Comparison of ENCODE assay signal across 8 mouse cellular contexts in genomic region chr13:55727120-55727838, GRCm38 (mm10). TPM values are rescaled to one million over a fixed set of nuclear protein-coding genes. Genes with fewer than 3 reads are reported as not detected.
DNase-seq lines count a peak whose midpoint lies in the region; ATAC-seq and TF ChIP-seq lines count a peak whose summit lies in the region.

TSS of gene Pcbd2 (plus strand) at chr13:55727368.

- peak; percentile 91 for ATAC-seq in forebrain, postnatal 0 days
- ATAC-seq in neural tube, embryonic 14.5 days (ENCODE audit: low read depth): peak; percentile 89

- H3K79me2 ChIP-seq in MEL (ENCODE audit: control insufficient read depth, insufficient read depth, low read length, poor library complexity): peaks cover 9% of the 10 kb centered on the region; the same call in 1 of the 2 replicates

- peak within 1 kb of the TSS; percentile 93 for H3K9ac ChIP-seq in MEL (ENCODE audit: control insufficient read depth, low read depth, low read length, poor library complexity, severe bottlenecking)
- peak within 1 kb of the TSS; percentile 75 for H3K9ac ChIP-seq in forebrain, postnatal 0 days
- H3K9ac ChIP-seq in neural tube, embryonic 14.5 days (replicated peaks; ENCODE audit: low read depth, low read length): peak within 1 kb of the TSS; percentile 68

- H3K9me3 ChIP-seq in MEL (replicated peaks; ENCODE audit: insufficient read depth, low read length): no peaks in the 10 kb centered on the region
- H3K9me3 ChIP-seq in forebrain, postnatal 0 days (ENCODE audit: low read length): no peaks in the 10 kb centered on the region
- no peaks in the 10 kb centered on the region for H3K9me3 ChIP-seq in neural tube, embryonic 14.5 days (ENCODE audit: control insufficient read depth, low read length)

- H3K4me3 ChIP-seq in MEL (ENCODE audit: control insufficient read depth in 1 of 2, insufficient read depth in 1 of 2, low read depth in 2 of 2, low read length in 2 of 2): peak within 1 kb of the TSS; percentile 74 to 88
- peak within 1 kb of the TSS; percentile 81 for H3K4me3 ChIP-seq in cerebellum, adult 2 months (replicated peaks; ENCODE audit: insufficient read depth, low read depth, low read length)
- peak within 1 kb of the TSS; percentile 58 for H3K4me3 ChIP-seq in forebrain, postnatal 0 days (ENCODE audit: low read depth, low read length)
- H3K4me3 ChIP-seq in neural tube, embryonic 14.5 days (ENCODE audit: low read depth, low read length): peak within 1 kb of the TSS; percentile 50

- TF ChIP-seq EP300 in MEL (IDR thresholded peaks at IDR 0.05; ENCODE audit: low read depth in 1 of 2, low read length in 2 of 2): no peak; a peak in 1 of 4 replicates

- intact Hi-C loops in heart, postnatal 36 days (cut with DNase I): loop anchor here (1.0 to 10.0 kb wide), 4 partner anchors 12 to 428 kb away; partner anchors contain the start of gene B230219D22Rik

- DNase-seq in MEL (ENCODE audit: low read depth, low spot score): peak; percentile 85
- peak; percentile 85 to 86 for DNase-seq in cerebellum, adult 2 months
- DNase-seq in forebrain, postnatal 0 days: peak; percentile 86
- DNase-seq in heart, postnatal 36 days: peak; percentile 87 to 90
- peak; percentile 78 to 82 for DNase-seq in layer of hippocampus, adult 18-20 months (ENCODE audit: low spot score in 2 of 2)
- DNase-seq in lung, adult 18-20 months: peak; percentile 85 to 89
- peak; percentile 90 for DNase-seq in testis, postnatal 10 days (ENCODE audit: low spot score)

- no peak for TF ChIP-seq RAD21 in MEL (IDR thresholded peaks at IDR 0.05; ENCODE audit: low read depth, low read length)

- H3K27ac ChIP-seq in MEL (ENCODE audit: control insufficient read depth, low read depth, low read length): peak within 1 kb of the TSS; percentile 91
- H3K27ac ChIP-seq in cerebellum, adult 2 months (ENCODE audit: insufficient read depth, low read length): peak within 1 kb of the TSS; percentile 79
- peak within 1 kb of the TSS; percentile 94 for H3K27ac ChIP-seq in forebrain, postnatal 0 days (ENCODE audit: low read depth, low read length)
- peak within 1 kb of the TSS; percentile 90 for H3K27ac ChIP-seq in neural tube, embryonic 14.5 days (ENCODE audit: low read depth, low read length)

- H3K27me3 ChIP-seq in MEL (ENCODE audit: control insufficient read depth in 1 of 2, insufficient read depth in 2 of 2, low read length in 2 of 2): no peaks in the 10 kb centered on the region
- H3K27me3 ChIP-seq in cerebellum, adult 2 months (ENCODE audit: control insufficient read depth, insufficient read depth, low read length): no peaks in the 10 kb centered on the region
- H3K27me3 ChIP-seq in forebrain, postnatal 0 days (ENCODE audit: insufficient read depth, low read length): no peaks in the 10 kb centered on the region
- H3K27me3 ChIP-seq in neural tube, embryonic 14.5 days (ENCODE audit: control insufficient read depth, insufficient read depth, low read length): no peaks in the 10 kb centered on the region

- no peaks in the 10 kb centered on the region; a peak in 2 of 4 replicates for H3K4me1 ChIP-seq in MEL (ENCODE audit: control insufficient read depth in 1 of 2, insufficient read depth in 2 of 2, low read length in 2 of 2)
- H3K4me1 ChIP-seq in cerebellum, adult 2 months (ENCODE audit: control insufficient read depth, insufficient read depth, low read length): no peaks in the 10 kb centered on the region
- H3K4me1 ChIP-seq in forebrain, postnatal 0 days (ENCODE audit: insufficient read depth): no peaks in the 10 kb centered on the region
- H3K4me1 ChIP-seq in neural tube, embryonic 14.5 days (ENCODE audit: control insufficient read depth, insufficient read depth, low read length): peaks cover 4% of the 10 kb centered on the region; the same call in 1 of the 2 replicates

- peak; percentile 60 to 98 for TF ChIP-seq POLR2A in MEL (IDR thresholded peaks at IDR 0.05; ENCODE audit: control insufficient read depth in 1 of 2, insufficient read depth in 1 of 2, low read depth in 1 of 2, low read length in 2 of 2, poor library complexity in 1 of 2)
- peak; percentile 43 for TF ChIP-seq POLR2A in cerebellum, adult 2 months (IDR thresholded peaks at IDR 0.05; ENCODE audit: borderline replicate concordance, insufficient read depth, low read length)

- under 1% methylated on average over 61 of the region's 73 CpGs for WGBS in cerebellum, adult 2 months
- WGBS in forebrain, postnatal 0 days: 1% methylated on average over 65 of the region's 73 CpGs
- WGBS in neural tube, embryonic 14.5 days: under 1% methylated on average over 67 of the region's 73 CpGs

- H3K36me3 ChIP-seq in MEL (ENCODE audit: control insufficient read depth in 1 of 2, insufficient read depth in 2 of 2, low read length in 2 of 2): peaks cover 0 to 2% of the 10 kb centered on the region in 2 experiments; a peak in 2 of 4 replicates
- H3K36me3 ChIP-seq in forebrain, postnatal 0 days (ENCODE audit: insufficient read depth): peaks cover 24% of the 10 kb centered on the region; the same call in 1 of the 2 replicates
- peaks cover 19% of the 10 kb centered on the region; the same call in 1 of the 2 replicates for H3K36me3 ChIP-seq in neural tube, embryonic 14.5 days (ENCODE audit: control insufficient read depth, insufficient read depth, low read length)

- peak in 1 of 3 experiments; percentile 12; a peak in 1 of 6 replicates for TF ChIP-seq CTCF in MEL (IDR thresholded peaks at IDR 0.05 in 2 of 3, conservative IDR thresholded peaks at IDR 0.05 in 1 of 3; ENCODE audit: control insufficient read depth in 1 of 3, insufficient read depth in 1 of 3, low read depth in 2 of 3, low read length in 3 of 3, poor library complexity in 1 of 3, severe bottlenecking in 1 of 3)
- TF ChIP-seq CTCF in cerebellum, adult 2 months (IDR thresholded peaks at IDR 0.05; ENCODE audit: borderline replicate concordance, insufficient read depth, low read depth, low read length): no peak
- peak; percentile 28; the same call in 1 of the 2 replicates for TF ChIP-seq CTCF in forebrain, postnatal 0 days (IDR thresholded peaks at IDR 0.05; ENCODE audit: low read depth)

- H3K4me2 ChIP-seq in forebrain, postnatal 0 days (ENCODE audit: low read depth): peak within 1 kb of the TSS; percentile 81
- H3K4me2 ChIP-seq in neural tube, embryonic 14.5 days (ENCODE audit: low read depth, low read length): peak within 1 kb of the TSS; percentile 63

TF ChIP-seq in MEL, 35 proteins besides CTCF, POLR2A, EP300 and RAD21 (continues in another document):
- TF ChIP-seq POLR2AphosphoS2 (IDR thresholded peaks at IDR 0.05; ENCODE audit: low read length): 0 out of 2 replicates have a peak, but pooled peaks have one; percentile 46
- no peak for TF ChIP-seq JUND (IDR thresholded peaks at IDR 0.05; ENCODE audit: low read depth, low read length)
- TF ChIP-seq MXI1 (IDR thresholded peaks at IDR 0.05; ENCODE audit: low read depth, low read length): peak; percentile 54
- peak; percentile 73 for TF ChIP-seq NELFE (IDR thresholded peaks at IDR 0.05; ENCODE audit: low read depth, low read length)
- TF ChIP-seq RCOR1 (IDR thresholded peaks at IDR 0.05; ENCODE audit: low read depth, low read length): no peak
- no peak; the same call in 1 of the 2 replicates for TF ChIP-seq SIN3A (IDR thresholded peaks at IDR 0.05; ENCODE audit: low read length)
- no peak for TF ChIP-seq ZKSCAN1 (IDR thresholded peaks at IDR 0.05; ENCODE audit: low read depth, low read length)
- TF ChIP-seq MAX (IDR thresholded peaks at IDR 0.05; ENCODE audit: low read length): peak; percentile 20
- TF ChIP-seq TBP (IDR thresholded peaks at IDR 0.05; ENCODE audit: low read depth, low read length): peak; percentile 41; the same call in 1 of the 2 replicates
- TF ChIP-seq BHLHE40 (IDR thresholded peaks at IDR 0.05; ENCODE audit: borderline replicate concordance, low read depth, low read length): no peak
- no peak for TF ChIP-seq ZC3H11A (IDR thresholded peaks at IDR 0.05; ENCODE audit: low read depth, low read length)
- 0 out of 2 replicates have a peak, but pooled peaks have one; percentile 28 for TF ChIP-seq CHD1 (IDR thresholded peaks at IDR 0.05; ENCODE audit: low read depth, low read length)
- no peak; the same call in 1 of the 2 replicates for TF ChIP-seq MYC (IDR thresholded peaks at IDR 0.05; ENCODE audit: low read depth, low read length)
- TF ChIP-seq TAL1 (IDR thresholded peaks at IDR 0.05; ENCODE audit: low read length): no peak
- TF ChIP-seq ELF1 (IDR thresholded peaks at IDR 0.05; ENCODE audit: low read depth, low read length): no peak
- TF ChIP-seq MAZ (IDR thresholded peaks at IDR 0.05; ENCODE audit: low read depth, low read length): no peak; the same call in 1 of the 2 replicates
- TF ChIP-seq NRF1 (IDR thresholded peaks at IDR 0.05; ENCODE audit: insufficient read depth, low read depth, low read length, poor library complexity, severe bottlenecking): peak; percentile 73
- no peak for TF ChIP-seq USF1 (IDR thresholded peaks at IDR 0.05; ENCODE audit: low read depth, low read length)
- peak; percentile 75 for TF ChIP-seq HCFC1 (IDR thresholded peaks at IDR 0.05; ENCODE audit: low read depth, low read length)
- TF ChIP-seq MYB (IDR thresholded peaks at IDR 0.05; ENCODE audit: low read depth, low read length): no peak
- TF ChIP-seq USF2 (IDR thresholded peaks at IDR 0.05; ENCODE audit: borderline replicate concordance in 1 of 2, insufficient read depth in 1 of 2, low read depth in 1 of 2, low read length in 2 of 2): no peak
- peak; percentile 79 for TF ChIP-seq ZMIZ1 (IDR thresholded peaks at IDR 0.05; ENCODE audit: low read depth, low read length)
- TF ChIP-seq GATA1 (IDR thresholded peaks at IDR 0.05; ENCODE audit: low read depth, low read length): no peak
- peak; percentile 33; the same call in 1 of the 2 replicates for TF ChIP-seq MEF2A (IDR thresholded peaks at IDR 0.05; ENCODE audit: extremely low read depth, insufficient replicate concordance, low read depth, low read length, poor library complexity, severe bottlenecking)
- TF ChIP-seq POLR2AphosphoS5 (IDR thresholded peaks at IDR 0.05; ENCODE audit: borderline replicate concordance, low read depth, low read length): 0 out of 2 replicates have a peak, but pooled peaks have one; percentile 59

RNA-seq across cellular contexts. Expression of gene Pcbd2, which starts in this region (rescaled TPM):
- total RNA-seq in MEL (2012; rRNA removed): 24.6 and 32.0 TPM in 2 replicates
- 10 to 100 TPM in 1 of 2 experiments, not detected in 1; 69.4 TPM for polyA plus RNA-seq in MEL (2012; ENCODE audit: insufficient read depth in 1 of 2, insufficient read length in 2 of 2, low read depth in 1 of 2, low replicate concordance in 2 of 2, missing spikeins in 1 of 2)
- polyA plus RNA-seq in cerebellum, adult 2 months (2012; rRNA removed): 38.0 and 40.0 TPM in 2 replicates
- 9.6 and 11.1 TPM in 2 replicates for total RNA-seq in forebrain, postnatal 0 days (2014; rRNA removed)
- 28.7 and 29.2 TPM in 2 replicates for polyA plus RNA-seq in forebrain, postnatal 0 days (2015; fragmentation: Nextera tagmentation; extraction: Ambion mirVana)
- total RNA-seq in heart, postnatal 36 days (2021): 10 to 100 TPM; 45.2 to 49.6 TPM
- total RNA-seq in layer of hippocampus, adult 18-20 months (2021): 10 to 100 TPM; 34.8 to 38.9 TPM
- polyA plus RNA-seq in neural tube, embryonic 14.5 days (2014; fragmentation: Nextera tagmentation; extraction: Ambion mirVana): 19.6 and 23.9 TPM in 2 replicates

Comparison
In these comparisons a context has a peak if more than half of its experiments do, and no peak if none do; other contexts are left out.
1. Peak in every context shown above with its lines: DNase-seq, ATAC-seq, H3K4me3 ChIP-seq and H3K27ac ChIP-seq.